Mouse (Mus musculus): Measurements from ENCODE around the gene Olfr1510. TPM values are rescaled to one million over a fixed set of nuclear protein-coding genes. Genes with fewer than 3 reads are reported as not detected.
"Not testable (repeated sequence)": the region's sequence is repeated elsewhere in the genome, so short reads cannot be mapped to it uniquely, and the experiment has no call there.

Olfr1510 gene
- total and polyA plus RNA-seq, 3 experiments = not detected

GRCm38 (mm10) chr14:52397279-52397678 lies 16.9 kb downstream of the Olfr1510 start, which contains the start of gene Olfr1511:
Gene Olfr1511 (minus strand): TSS chr14:52397379.
- Histone ChIP-seq H3K27ac (ENCODE audit: control insufficient read depth, low read depth, low read length) (no peak within 1 kb of the TSS), H3K4me3 (ENCODE audit: control insufficient read depth in 1 of 2, insufficient read depth in 1 of 2, low read depth in 2 of 2, low read length in 2 of 2) (no peak within 1 kb of the TSS), H3K9me3 (replicated peaks; ENCODE audit: insufficient read depth, low read length) (no peaks in the 10 kb centered on the region), H3K79me2 (ENCODE audit: control insufficient read depth, insufficient read depth, low read length, poor library complexity) (no peaks in the 10 kb centered on the region), H3K9ac (ENCODE audit: control insufficient read depth, low read depth, low read length, poor library complexity, severe bottlenecking) (no peak within 1 kb of the TSS), H3K36me3 (ENCODE audit: control insufficient read depth in 1 of 2, insufficient read depth in 2 of 2, low read length in 2 of 2) (no peaks in the 10 kb centered on the region), H3K4me1 (ENCODE audit: control insufficient read depth in 1 of 2, insufficient read depth in 2 of 2, low read length in 2 of 2) (no peaks in the 10 kb centered on the region), H3K27me3 (ENCODE audit: control insufficient read depth in 1 of 2, insufficient read depth in 2 of 2, low read length in 2 of 2) (no peaks in the 10 kb centered on the region; a peak in 1 of 4 replicates)
- TF ChIP-seq SIN3A (IDR thresholded peaks at IDR 0.05; ENCODE audit: low read length) (no peak), USF1 (IDR thresholded peaks at IDR 0.05; ENCODE audit: low read depth, low read length) (no peak), HCFC1 (IDR thresholded peaks at IDR 0.05; ENCODE audit: low read depth, low read length) (no peak), MAZ (IDR thresholded peaks at IDR 0.05; ENCODE audit: low read depth, low read length) (no peak), CHD1 (IDR thresholded peaks at IDR 0.05; ENCODE audit: low read depth, low read length) (no peak), TBP (IDR thresholded peaks at IDR 0.05; ENCODE audit: low read depth, low read length) (no peak), RCOR1 (IDR thresholded peaks at IDR 0.05; ENCODE audit: low read depth, low read length) (no peak), UBTF (IDR thresholded peaks at IDR 0.05; ENCODE audit: borderline replicate concordance, insufficient read depth, low read depth, low read length) (no peak), CTCF (IDR thresholded peaks at IDR 0.05 in 2 of 3, conservative IDR thresholded peaks at IDR 0.05 in 1 of 3; ENCODE audit: control insufficient read depth in 1 of 3, insufficient read depth in 1 of 3, low read depth in 2 of 3, low read length in 3 of 3, poor library complexity in 1 of 3, severe bottlenecking in 1 of 3) (no peak), KAT2A (conservative IDR thresholded peaks at IDR 0.05; ENCODE audit: low read depth, low read length) (no peak), USF2 (IDR thresholded peaks at IDR 0.05; ENCODE audit: borderline replicate concordance in 1 of 2, insufficient read depth in 1 of 2, low read depth in 1 of 2, low read length in 2 of 2) (no peak), TCF12 (IDR thresholded peaks at IDR 0.05; ENCODE audit: low read depth, low read length) (no peak), MYC (IDR thresholded peaks at IDR 0.05; ENCODE audit: low read depth, low read length) (no peak), BHLHE40 (IDR thresholded peaks at IDR 0.05; ENCODE audit: borderline replicate concordance, low read depth, low read length) (no peak), TAL1 (IDR thresholded peaks at IDR 0.05; ENCODE audit: low read length) (no peak), MEF2A (IDR thresholded peaks at IDR 0.05; ENCODE audit: extremely low read depth, insufficient replicate concordance, low read depth, low read length, poor library complexity, severe bottlenecking) (no peak), POLR2AphosphoS2 (IDR thresholded peaks at IDR 0.05; ENCODE audit: low read length) (no peak)
- no peak for DNase-seq (ENCODE audit: low read depth, low spot score)

GRCm38 (mm10) chr14:52390084-52390848 lies 23.9 kb downstream of the Olfr1510 start:
- H3K27ac ChIP-seq (ENCODE audit: control insufficient read depth, low read depth, low read length); H3K4me1 ChIP-seq (ENCODE audit: control insufficient read depth in 1 of 2, insufficient read depth in 2 of 2, low read length in 2 of 2); H3K36me3 ChIP-seq (ENCODE audit: control insufficient read depth in 1 of 2, insufficient read depth in 2 of 2, low read length in 2 of 2); DNase-seq (ENCODE audit: low read depth, low spot score); H3K4me3 ChIP-seq (ENCODE audit: control insufficient read depth in 1 of 2, insufficient read depth in 1 of 2, low read depth in 2 of 2, low read length in 2 of 2); H3K27me3 ChIP-seq (ENCODE audit: control insufficient read depth in 1 of 2, insufficient read depth in 2 of 2, low read length in 2 of 2); H3K79me2 ChIP-seq (ENCODE audit: control insufficient read depth, insufficient read depth, low read length, poor library complexity); H3K9me3 ChIP-seq (replicated peaks; ENCODE audit: insufficient read depth, low read length); H3K9ac ChIP-seq (ENCODE audit: control insufficient read depth, low read depth, low read length, poor library complexity, severe bottlenecking): not testable (repeated sequence)

Measured in MEL (cell line).